Mouse (Mus musculus) c-Kit-positive CD71-positive TER-119-negative erythroid progenitor cells, embryonic 14.5 days (primary cell): ENCODE data around the gene Hist1h1t.
"Not testable (repeated sequence)": the region's sequence is repeated elsewhere in the genome, so short reads cannot be mapped to it uniquely, and the experiment has no call there.

ENCODE experiments used
- DNase-seq: peaks from one replicate; pipeline ENCODE4 v3.0.0-alpha.2; 2013; ENCODE audit warnings: low read depth

Gene Hist1h1t

DNA sequence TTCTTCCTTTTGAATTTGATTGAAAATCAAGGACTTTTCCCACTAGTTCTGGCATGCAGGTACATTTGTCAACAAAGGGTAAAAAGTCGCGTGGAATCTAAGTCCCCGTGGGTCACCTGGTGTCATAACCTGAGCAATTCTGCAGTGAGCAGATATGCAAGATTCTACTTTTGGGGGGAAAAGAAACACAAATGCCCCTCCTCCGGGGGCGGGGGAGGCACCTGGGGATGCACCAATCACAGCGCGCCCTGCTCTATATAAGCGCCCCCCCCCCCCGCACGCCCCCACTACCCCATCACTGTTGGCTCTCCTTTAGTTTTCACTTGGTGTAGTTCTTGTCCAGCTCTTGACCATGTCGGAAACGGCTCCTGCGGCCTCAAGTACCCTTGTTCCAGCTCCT is at the start of gene Hist1h1t:
Gene Hist1h1t (plus strand): TSS at position 301 of the 400 bp plus-strand sequence.
- no peak for DNase-seq

DNA sequence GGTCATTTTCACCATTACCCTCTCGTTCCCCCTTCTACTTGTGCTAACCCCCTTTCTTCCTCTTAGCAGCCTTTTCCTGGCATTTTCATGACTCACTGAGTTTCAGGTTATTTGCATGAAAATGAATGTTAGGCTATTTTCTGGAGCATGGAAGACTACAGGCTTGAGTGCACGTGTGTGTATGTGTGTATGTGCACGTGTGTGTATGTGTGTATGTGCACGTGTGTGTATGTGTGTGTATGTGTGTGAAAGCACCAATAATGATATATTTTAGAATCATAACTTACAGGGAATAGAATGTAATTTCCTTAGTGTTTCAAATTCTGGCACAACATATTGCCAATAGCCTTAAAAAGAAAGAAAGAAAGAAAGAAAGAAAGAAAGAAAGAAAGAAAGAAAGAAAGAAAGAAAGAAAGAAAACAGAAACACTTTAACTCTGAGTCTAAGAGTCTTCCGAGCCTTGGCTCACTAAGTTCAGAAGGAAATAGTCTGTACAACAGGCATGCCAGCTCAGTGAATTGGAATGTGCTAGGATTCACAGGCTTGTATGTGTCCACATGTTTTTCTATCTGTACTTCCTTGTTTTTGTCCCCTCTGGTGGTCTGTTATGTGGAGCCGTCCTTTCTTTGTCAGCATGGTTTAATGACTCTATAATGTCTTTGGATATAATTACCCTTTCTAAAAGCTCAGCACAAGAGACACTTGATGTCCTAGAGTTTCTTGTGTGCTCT is 35.8 kb upstream of the Hist1h1t start:
- no peak for DNase-seq

DNA sequence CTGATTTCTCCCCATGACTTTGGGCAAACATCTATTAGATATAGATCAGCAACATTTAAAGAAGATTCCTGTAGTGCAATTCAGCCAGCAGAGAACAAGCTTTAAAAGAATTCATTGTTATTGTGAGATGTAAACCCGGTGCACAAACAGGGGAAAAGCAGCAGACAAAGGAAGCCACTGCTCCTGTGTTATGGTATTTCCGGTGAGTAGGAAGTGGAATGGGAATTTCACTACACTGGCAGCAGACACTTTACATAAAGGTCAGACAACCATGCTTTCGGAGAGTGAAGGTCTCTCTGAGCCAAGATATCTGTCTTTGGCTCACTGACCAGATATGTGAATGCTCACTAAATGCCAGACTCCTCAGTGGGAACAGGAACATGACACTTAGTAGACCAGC is 33.1 kb upstream of the Hist1h1t start:
- no peak for DNase-seq

DNA sequence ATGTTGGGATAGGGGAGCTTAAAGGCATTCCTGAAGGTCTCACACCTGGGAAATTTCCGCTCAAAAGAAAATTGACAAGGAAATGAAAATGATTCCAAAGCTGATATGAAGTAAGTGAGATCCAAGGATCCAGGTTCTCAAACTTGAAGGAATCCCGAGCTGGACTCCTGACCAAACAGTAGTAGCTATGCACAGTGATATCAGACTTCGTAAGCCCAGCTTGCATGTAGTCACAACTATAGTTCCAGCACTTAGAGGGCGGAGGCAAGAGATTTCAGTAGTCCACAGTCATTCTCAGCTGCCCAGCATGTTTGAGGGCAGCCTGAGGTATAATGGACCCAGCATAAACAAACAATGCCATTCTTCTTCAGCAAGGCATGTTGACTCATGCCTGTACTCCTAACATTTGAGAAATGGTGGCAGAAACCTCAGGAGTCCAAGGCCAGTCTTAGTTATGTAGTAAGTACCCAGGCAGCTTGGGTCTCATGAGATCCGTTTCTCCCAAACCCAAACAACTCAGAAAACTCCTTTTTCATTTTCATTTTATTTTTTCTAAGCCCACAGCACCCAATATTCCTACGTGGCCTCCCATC is 13.5 kb upstream of the Hist1h1t start:
- DNase-seq = no peak

DNA sequence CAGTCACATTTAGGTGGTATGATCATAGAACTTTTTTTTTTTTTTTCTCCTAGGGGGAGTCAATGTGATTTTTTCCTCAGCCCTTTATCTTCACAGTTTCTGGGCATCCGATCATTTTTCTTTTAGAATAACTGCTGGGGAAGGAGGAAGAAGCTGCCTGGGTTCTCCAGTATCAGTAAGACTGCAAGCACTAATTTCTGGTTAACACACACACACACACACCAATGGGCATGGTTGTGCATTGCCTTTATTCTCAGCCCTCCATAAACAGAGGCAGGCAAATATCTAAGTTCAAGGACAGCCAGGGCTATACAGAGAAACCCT is 13.0 kb upstream of the Hist1h1t start:
- no peak for DNase-seq

DNA sequence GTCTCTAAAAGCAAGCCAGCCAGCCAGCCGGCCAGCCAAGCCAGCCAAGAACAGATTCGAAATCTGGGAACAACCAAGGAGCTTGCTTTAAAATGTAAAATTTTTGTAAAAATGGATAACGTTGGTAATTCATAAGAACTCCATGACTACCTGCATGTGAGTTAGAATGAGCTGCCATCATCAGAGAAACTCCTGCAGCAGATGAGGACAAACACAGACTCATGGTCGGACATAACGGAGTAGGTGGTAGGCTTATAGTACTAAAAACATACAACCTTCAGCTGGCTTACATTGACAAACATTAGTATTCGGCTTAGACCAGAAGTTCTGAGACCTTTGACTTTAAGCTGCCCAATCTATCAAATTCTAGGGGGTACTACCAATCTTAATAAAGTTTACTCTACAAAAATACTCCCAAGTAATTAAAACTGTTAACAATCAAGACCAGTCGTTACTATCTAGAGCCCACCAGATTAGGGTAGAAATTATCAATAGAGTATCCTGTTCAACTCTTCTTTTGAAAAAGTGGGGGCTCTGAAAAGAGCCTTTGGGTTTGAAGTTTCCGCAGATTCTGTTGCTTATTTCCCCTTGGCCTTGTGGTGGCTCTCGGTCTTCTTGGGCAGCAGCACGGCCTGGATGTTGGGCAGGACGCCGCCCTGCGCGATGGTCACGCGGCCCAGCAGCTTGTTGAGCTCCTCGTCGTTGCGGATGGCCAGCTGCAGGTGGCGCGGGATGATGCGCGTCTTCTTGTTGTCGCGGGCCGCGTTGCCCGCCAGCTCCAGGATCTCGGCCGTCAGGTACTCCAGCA is 12.5 kb upstream of the Hist1h1t start:
- not testable (repeated sequence) for DNase-seq

DNA sequence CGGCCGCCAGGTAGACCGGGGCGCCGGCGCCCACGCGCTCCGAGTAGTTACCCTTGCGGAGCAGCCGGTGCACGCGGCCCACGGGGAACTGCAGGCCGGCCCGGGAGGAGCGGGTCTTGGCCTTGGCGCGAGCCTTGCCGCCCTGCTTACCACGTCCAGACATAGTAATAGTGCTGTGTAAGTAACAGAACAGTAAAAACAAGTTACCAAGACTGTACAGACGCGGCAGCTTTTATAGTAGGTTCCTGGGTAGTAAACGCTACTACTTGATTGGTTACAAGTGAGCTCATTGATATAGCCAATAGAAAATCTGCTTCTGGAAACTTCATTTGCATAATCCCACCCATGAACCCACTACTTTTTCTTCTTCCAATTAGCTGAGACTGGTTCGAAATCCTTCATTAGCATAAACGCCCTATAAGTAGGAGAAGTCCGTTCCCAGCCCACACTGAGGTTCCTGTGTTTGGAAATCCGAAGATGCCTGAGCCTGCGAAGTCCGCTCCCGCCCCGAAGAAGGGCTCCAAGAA is 11.8 kb upstream of the Hist1h1t start, which contains the start of the genes Hist1h2ac and Hist1h2bc:
Gene Hist1h2ac (minus strand): TSS at position 194 of the 527 bp plus-strand sequence.
Gene Hist1h2bc (plus strand): TSS at position 445 of the 527 bp plus-strand sequence.
- peak; percentile 95 for DNase-seq

DNA sequence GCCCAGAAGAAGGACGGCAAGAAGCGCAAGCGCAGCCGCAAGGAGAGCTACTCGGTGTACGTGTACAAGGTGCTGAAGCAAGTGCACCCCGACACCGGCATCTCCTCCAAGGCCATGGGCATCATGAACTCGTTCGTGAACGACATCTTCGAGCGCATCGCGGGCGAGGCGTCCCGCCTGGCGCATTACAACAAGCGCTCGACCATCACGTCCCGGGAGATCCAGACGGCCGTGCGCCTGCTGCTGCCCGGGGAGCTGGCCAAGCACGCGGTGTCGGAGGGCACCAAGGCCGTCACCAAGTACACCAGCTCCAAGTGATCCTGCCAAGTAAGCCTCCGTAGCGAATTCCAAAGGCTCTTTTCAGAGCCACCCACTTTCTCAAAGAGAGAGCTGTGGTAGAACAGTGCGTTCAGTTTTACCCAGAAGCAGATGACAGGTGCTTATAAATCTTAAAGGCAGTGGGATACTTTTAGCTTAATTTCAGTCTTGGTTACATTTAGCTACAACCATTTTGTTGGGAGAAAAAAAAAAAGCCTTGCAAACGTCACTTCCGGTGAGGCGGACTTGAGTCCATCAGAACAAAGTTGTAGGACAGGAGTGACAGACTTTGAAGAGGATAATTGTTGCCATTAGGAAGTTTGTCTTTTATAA is 11.2 kb upstream of the Hist1h1t start:
- DNase-seq = peak; percentile 87

DNA sequence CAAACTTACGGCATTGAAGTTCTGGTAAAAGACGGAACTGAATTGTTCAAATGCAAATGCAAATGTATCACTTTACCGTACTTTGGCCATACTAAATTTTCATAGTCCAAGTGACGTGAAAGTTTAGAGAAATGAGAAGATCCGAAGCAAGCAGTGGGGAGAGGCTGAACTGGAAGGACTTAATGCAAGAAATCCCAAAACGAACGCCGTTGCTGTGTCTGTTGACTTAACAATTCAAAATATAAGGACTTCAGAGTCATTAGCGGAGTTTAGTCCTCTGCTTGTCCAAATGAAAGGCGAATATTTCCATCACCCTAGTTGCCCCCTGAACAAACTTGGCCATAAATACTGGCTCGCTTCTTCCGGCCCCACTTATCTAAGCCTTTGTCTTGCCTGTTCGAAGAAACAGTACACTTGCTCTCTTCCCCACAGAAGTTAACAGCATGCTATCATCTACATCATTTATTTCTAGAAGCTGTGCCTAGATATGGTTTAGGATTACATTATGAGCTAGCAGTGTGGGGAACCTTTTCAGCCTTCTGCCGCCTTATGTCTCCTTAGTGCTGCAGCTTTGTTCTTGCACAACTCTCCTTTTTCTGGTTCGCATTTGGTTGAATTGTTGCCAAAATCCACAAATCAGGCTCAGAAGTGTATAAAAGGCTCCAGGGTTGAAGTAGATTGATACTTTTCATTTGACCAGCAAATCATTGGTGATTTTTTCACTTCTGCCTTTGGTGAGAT is 10.3 kb upstream of the Hist1h1t start:
- no peak for DNase-seq

DNA sequence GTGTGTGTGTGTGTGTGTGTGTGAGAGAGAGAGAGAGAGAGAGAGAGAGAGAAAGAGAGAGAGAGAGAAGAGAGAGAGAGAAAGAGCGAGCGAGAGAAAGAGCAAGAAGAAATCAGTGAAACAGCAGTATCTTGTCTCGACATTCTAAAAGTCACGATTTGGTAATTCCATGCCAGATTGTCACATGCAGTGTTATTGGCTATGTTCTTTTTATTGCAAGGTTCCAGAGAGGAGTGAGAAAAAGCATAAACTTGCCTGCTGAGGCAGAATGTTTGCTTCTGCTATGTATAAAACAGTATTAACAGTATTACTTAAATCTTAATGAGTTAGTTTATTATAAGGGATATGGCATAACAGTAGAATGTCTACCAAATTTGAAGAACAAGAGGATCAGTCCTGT is 9.6 kb upstream of the Hist1h1t start:
- no peak for DNase-seq

DNA sequence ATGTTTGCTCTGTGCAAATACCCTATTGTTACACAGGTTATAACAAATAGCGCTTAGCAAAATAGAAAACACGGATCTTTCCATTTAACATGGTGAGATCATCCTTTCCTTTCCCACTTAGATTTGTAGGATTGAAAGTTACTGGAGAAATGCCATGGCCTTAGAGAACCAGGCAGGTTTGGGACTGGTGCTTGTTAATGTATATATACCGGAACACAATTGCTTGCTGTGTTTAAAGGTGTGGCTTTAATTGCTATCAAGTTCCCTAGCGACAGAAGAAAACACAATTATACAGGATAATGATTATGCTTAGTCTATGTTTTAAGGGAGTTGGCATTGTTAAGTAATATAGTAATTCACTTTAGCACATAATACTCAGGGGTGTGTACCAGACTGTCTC is 8.4 kb upstream of the Hist1h1t start:
- no peak for DNase-seq

DNA sequence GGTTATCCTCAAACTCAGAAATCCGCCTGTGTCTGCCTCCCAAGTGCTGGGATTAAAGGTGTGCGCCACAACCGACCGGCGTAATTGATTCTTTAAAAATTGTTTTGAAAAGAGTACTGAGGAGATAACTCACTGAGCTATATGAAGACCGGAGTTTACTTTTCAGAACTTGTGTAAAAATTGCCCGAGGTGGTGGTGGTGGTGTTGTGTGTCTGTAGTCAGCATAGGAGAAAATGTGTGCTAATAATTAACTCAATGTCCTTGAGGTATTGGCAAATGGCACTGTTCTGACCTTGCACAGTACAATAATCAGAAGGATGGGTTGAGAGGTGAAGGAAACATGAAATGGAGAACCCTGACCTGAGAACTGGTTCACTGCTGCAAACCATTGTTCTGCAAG is 7.7 kb upstream of the Hist1h1t start:
- no peak for DNase-seq

DNA sequence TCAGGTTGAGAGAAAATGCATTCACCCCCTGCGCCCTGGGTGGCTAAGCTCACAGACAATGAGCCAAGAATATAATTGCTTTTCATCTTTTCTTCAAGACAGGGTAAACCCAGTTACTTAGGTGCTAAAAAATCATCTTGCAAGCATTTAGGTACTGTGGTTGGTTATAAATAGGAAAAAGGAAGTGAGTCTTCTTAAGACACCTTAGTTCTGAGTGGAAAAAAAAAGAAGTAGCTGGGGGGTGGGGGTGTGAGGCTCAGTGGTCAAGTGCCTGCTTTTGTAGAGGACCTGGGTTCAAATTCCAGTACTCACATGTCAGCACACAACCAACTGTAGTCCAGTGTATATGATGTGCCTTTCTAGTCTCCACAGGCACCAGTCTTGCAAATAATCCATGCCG is 6.7 kb upstream of the Hist1h1t start:
- DNase-seq = no peak

DNA sequence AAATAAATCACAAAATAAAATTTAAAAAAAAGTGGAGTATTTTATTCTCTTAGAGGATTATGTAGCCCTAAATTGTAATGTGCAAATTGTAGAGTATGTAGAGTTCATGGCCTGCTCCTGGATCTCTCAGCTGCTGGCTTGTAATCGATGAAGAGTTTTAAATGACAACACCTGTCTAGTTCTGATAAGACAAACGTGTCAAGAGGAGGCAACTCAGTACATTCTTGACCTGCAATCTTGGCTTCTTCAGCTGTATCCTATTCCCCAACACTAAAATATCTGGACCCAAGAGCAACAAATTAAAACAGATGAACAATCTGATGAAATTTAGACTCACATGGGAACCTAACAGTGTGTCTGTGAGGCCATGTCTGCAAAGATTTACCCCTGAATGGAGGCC is 6.2 kb upstream of the Hist1h1t start:
- DNase-seq = no peak

DNA sequence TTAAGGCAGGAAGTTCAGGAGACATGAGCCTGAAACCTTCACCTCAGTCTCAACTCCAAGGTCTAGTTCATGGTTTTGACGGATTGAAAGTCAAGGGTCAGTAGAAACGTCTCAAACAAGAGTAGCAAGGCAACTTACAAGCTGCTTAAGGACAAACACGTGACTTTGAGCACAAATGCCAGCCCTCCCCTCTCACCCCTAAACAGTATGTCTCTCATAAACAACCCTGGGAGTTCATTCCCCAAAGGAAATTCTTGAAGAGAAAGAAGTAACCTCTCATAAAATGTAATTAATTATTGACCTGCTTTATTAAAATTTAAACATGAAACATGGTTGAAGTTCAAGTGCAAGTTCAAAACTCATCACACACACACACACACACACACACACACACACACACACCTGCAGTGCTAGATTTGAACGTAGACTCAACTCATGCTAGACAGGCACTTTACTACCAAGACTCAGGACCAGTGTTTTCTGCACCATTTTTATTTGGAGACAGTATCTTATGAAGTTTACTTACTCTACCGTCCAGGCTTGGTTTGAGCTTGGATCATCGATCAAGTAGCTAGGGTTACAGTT is 1.7 kb upstream of the Hist1h1t start:
- DNase-seq = no peak

DNA sequence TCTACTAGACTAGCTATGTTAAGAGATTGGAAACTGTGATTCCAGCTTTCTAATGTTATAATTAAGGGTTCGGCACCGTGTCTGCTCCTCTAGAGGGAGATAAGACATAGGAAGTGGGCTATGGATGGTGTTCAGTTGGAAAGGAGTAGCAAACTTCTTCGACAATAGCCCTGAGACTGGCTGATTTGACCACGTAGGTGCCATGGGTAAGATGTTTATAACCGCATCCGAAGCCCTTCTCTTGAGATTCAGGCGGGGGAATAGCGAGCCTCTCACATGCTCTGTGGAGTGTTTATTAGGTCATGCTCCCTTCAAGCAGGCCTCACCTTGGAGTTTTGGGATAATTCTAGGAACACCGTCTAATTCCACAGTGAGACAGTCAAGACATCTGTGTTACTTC is 658 bp upstream of the Hist1h1t start:
- no peak for DNase-seq

DNA sequence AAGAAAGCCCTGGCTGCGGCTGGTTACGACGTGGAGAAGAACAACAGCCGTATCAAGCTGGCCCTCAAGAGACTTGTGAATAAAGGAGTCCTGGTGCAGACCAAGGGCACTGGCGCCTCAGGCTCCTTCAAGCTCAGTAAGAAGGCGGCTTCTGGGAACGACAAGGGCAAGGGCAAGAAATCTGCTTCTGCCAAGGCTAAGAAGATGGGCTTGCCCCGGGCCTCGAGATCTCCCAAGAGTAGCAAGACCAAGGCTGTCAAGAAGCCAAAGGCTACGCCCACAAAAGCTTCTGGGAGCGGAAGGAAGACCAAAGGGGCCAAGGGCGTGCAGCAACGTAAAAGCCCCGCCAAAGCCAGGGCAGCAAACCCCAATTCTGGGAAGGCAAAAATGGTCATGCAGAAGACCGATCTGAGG is 454 bp downstream of the Hist1h1t start:
- DNase-seq = no peak

DNA sequence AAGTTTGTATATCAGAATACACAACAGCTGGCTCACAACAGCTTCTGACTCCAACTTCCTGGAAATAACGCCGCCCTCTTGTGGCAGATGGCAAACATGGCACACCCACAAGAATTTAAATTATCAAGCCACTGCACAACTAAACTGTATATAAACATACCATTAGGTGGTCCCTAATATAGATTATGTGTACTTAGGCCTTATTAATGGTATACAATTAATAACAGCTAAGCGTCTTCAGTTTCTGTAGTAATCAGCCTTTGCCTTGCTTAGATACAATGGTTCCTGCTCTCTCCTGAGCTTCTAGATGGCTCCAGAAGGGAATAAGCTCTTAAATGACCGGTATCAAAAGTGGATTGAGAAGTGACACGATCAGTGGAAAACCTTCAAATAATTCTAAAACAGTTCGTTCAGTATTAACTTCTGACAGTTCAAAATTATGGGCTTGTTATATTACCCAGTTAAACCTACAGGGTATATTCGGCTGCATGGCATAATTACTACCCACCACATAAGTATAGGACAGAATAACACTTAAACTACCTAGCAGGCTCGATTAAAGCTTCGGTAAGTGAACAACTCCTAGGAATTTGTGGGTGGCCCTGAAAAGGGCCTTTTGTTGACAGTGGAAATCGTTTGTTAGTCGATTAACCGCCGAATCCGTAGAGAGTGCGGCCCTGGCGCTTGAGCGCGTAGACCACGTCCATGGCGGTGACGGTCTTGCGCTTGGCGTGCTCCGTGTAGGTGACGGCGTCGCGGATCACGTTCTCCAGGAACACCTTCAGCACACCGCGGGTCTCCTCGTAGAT is 2.1 kb downstream of the Hist1h1t start:
- peak; percentile 91 for DNase-seq

DNA sequence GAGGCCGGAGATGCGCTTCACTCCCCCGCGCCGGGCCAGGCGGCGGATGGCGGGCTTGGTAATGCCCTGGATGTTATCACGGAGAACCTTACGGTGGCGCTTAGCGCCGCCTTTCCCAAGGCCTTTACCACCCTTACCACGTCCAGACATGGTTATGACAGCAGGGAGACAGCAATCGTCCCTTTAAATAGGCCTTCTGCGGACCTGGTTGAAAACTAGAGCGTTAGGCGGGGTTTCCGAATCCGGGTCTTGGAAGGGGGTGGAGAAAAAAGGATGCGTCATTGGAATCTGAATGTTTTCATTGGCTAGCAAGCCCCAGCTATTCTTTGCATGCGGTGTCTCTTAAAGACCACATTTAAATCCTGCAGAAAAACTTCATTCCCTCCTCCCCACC is 2.7 kb downstream of the Hist1h1t start, which contains the start of gene Hist1h4c:
Gene Hist1h4c (minus strand): TSS at position 155 of the 394 bp plus-strand sequence.
- DNase-seq = peak; percentile 97

DNA sequence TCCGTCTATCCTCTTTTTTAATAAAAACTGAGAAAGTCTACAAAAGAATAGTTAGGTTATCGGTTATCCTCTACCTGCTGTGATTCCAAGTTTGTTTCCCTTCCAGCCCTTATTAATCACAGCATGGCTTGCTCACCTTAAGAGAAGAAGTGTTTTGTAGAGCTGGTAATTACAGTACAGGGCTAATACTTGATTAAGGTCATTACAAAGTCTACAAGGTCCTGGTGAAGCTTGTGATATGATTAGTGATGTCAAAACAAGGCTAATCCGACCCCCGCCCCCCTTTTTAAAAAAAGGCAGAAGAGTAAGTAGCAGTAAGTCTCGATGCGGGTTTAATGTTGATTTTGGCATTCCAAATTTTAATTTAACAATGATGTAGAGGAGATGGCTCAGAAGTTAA is 3.4 kb downstream of the Hist1h1t start:
- no peak for DNase-seq
